Mouse (Mus musculus): ENCODE data around the gene Zcchc17. TPM values are rescaled to one million over a fixed set of nuclear protein-coding genes. Genes with fewer than 3 reads are reported as not detected.

Zcchc17 gene
- polyA plus RNA-seq, 1 experiment from 2014 or later: 66.4 TPM

DNA sequence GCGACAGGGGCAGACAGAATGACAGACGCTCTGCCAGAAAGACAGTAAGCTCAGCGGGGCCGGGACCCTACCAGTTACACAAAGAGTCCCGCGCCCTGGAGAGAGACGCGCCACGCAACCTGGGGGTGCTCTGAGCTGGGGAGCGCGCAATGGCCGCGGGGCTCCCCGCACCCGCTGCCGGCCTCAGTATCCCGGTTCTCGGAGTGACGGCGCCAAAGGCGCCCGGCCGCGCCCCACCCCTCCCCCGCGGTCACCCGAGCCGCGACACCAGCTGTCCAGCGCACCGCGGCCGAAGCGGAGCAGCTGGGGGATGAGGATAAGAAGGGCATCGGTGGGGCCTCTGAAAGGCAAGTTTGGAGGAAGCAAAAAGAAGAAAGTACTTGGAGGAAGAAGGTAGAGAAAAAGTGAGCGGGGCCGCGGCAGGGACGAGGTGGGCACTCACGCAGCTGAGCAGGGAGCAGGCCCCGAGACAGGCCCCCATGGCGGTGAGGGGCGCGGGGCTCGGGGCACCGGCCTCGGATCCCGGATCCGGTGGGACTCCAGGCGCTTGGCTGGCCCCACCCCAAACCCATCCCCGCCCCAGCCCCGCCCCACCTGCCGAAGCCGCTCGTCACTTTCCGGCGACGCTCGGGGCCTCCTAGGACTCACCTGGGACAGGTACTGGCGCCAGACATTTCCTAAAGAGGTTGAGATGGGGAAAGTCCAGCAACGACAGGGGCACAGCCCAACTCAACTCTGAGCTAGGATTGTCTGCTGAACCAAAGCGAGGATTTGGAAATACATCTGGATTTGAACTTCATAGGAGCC lies 84.5 kb downstream of the Zcchc17 start:
- Histone ChIP-seq H3K36me3 (no peaks in the 10 kb centered on the region), H3K4me1 (replicated peaks) (peaks cover 22% of the 10 kb centered on the region; the same call in 1 of the 2 replicates), H3K27me3 (replicated peaks) (peaks cover 24% of the 10 kb centered on the region), H3K27ac (0 out of 2 replicates have a peak overlapping the region, but pooled peaks have one; percentile 6), H3K4me2 (replicated peaks) (peak overlapping the region; percentile 98), H3K9ac (peak overlapping the region; percentile 65), H3K9me3 (no peaks in the 10 kb centered on the region), H3K4me3 (replicated peaks) (peak overlapping the region; percentile 61)
- 1% methylated on average over 62 of the region's 62 CpGs for WGBS
- peak; percentile 90 for ATAC-seq

DNA sequence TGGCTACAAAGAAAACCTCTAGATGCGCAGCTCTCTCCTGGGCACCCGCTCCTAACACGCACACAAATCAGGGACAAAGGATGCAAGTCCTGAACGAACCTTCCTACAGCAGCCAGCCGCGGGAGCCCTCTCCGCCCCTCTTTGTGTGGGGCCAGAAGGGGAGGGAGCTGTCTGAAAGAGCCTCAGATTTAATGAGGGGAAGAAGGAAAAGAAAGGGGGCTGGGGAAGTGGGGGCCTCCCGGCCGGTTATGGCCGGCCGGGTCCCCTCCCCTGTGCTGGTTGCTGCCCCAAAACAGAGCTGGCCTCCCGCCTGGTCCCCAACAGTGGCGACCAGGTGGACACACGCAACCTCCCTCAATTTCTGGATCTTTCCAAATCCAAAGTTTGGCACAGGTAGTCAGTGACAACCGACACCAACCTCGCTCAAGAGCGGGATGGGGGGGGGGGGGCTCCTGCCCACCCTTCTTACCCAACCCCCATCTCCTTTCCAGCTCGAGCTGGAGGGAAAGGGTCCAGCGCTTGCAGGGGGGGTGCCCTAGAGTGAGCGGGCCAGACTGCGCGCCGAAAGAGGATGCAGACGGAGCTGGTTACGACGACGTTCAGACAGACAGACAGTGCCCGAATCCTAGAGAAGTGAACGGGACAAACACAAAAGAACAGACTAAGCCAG lies 85.3 kb downstream of the Zcchc17 start:
- H3K4me1 ChIP-seq (replicated peaks): peaks cover 22% of the 10 kb centered on the region; the same call in 1 of the 2 replicates
- H3K9me3 ChIP-seq: no peaks in the 10 kb centered on the region
- peak; percentile 55 for ATAC-seq
- H3K27me3 ChIP-seq (replicated peaks): peaks cover 24% of the 10 kb centered on the region
- H3K36me3 ChIP-seq: no peaks in the 10 kb centered on the region
- H3K27ac ChIP-seq: 0 out of 2 replicates have a peak overlapping the region, but pooled peaks have one; percentile 6
- H3K9ac ChIP-seq: peak overlapping the region; percentile 65
- H3K4me3 ChIP-seq (replicated peaks): peak overlapping the region; percentile 61
- 2% methylated on average over 29 of the region's 29 CpGs for WGBS
- peak overlapping the region; percentile 98 for H3K4me2 ChIP-seq (replicated peaks)

DNA sequence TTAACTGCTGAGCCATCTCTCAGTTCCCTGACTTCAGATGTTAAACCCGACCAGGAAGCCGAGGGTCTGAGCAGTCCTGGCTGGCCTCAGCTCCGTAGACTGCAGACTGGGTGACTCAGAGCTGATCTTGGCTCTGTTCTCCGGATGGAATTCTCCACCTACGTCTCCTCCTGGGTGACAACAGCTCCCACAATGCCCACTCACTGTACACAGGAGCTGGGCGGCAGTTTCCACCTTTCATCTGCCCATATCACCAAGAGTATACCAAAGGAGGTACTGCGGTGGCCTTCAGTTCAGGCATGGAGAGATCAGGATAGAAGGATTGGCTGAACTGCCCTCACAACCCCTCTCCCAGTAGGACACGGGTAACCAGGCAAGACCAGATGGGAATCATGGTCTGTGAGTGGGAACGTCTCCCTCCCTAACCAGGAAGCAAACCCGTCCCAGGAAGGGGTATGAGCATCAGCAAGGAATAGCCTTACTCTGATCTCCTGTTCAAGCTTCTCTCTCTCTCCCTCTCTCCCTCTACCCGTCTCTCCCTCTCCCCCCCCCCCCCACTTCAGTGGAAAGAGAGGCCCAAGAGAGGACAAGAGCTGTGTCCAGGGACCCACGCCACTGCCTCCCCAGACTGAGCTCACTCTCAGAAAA lies 85.9 kb downstream of the Zcchc17 start:
- peaks cover 24% of the 10 kb centered on the region for H3K27me3 ChIP-seq (replicated peaks)
- WGBS: 33% methylated on average over 11 of the region's 12 CpGs
- no peak overlapping the region for H3K27ac ChIP-seq
- ATAC-seq: no peak
- no peaks in the 10 kb centered on the region for H3K9me3 ChIP-seq
- no peaks in the 10 kb centered on the region for H3K36me3 ChIP-seq
- peak overlapping the region; percentile 98 for H3K4me2 ChIP-seq (replicated peaks)
- H3K4me3 ChIP-seq (replicated peaks): peak overlapping the region; percentile 61
- H3K9ac ChIP-seq: peak overlapping the region; percentile 65
- H3K4me1 ChIP-seq (replicated peaks): peaks cover 22% of the 10 kb centered on the region; the same call in 1 of the 2 replicates

DNA sequence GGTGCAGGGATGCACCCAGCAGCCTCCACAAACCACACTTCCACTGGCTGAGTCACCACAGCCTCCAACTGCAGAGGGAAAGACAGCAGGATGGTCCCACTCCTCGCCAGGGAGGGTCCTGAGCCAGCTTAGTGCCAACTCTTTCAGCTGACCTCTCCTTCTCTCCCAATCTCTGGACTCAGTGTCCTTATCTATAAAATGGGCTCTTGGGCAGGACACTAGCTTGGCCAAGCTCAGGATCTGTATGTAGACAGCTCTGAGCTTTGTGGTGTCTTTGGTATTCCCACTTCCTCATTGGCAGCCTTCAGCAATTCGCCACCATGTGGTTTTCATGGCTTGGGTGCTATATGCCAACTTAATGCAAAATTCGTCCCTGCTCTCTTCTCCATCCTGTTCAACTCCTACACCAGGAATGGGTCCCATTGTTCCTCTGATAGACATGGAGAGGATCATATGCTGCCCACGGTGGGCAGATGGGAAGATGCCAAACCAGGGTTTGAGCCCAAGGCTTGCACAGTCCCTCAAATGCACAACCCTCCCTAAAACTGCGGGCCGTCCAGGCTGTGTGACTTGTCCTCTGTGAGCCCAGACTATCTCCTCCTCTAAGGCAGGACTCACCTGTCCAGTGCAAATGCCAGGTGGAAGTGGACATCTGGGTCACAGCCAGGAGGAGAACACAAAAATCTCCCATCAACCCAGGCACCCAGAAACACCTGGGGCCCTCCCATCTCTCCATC lies 89.0 kb downstream of the Zcchc17 start:
- Histone ChIP-seq H3K27ac (no peak overlapping the region), H3K9me3 (no peaks in the 10 kb centered on the region), H3K36me3 (no peaks in the 10 kb centered on the region), H3K4me3 (replicated peaks) (no peak overlapping the region), H3K4me1 (replicated peaks) (peaks cover 31% of the 10 kb centered on the region), H3K9ac (no peak overlapping the region), H3K27me3 (replicated peaks) (peaks cover 18% of the 10 kb centered on the region), H3K4me2 (replicated peaks) (no peak overlapping the region)
- WGBS: 89% methylated on average over 6 of the region's 6 CpGs
- ATAC-seq: no peak

DNA sequence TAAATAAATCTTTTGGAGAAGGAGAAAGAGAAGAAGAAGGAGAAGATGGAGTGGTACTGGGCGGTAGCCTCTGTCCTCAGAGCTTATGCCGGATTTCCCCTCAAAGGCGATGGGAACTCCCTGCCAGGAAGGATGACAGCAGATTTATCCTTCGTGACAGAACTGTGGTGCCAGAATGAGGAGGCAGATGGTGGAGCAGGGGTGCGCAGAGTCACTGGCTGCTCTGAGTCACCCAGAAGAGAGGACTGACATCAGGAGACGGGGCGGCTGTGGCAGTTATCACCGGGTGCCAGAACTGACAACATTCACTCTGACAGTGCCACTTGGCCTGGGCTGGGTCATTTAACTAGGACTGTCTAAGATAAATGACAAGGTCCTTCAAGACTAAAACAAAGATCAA lies 89.7 kb downstream of the Zcchc17 start:
- H3K4me1 ChIP-seq (replicated peaks): peaks cover 24% of the 10 kb centered on the region
- H3K9ac ChIP-seq: no peak overlapping the region
- no peak overlapping the region for H3K4me3 ChIP-seq (replicated peaks)
- H3K27me3 ChIP-seq (replicated peaks): peaks cover 11% of the 10 kb centered on the region
- no peaks in the 10 kb centered on the region for H3K36me3 ChIP-seq
- no peak for ATAC-seq
- H3K4me2 ChIP-seq (replicated peaks): no peak overlapping the region
- H3K27ac ChIP-seq: no peak overlapping the region
- no peaks in the 10 kb centered on the region for H3K9me3 ChIP-seq
- WGBS: 82% methylated on average over 8 of the region's 8 CpGs

DNA sequence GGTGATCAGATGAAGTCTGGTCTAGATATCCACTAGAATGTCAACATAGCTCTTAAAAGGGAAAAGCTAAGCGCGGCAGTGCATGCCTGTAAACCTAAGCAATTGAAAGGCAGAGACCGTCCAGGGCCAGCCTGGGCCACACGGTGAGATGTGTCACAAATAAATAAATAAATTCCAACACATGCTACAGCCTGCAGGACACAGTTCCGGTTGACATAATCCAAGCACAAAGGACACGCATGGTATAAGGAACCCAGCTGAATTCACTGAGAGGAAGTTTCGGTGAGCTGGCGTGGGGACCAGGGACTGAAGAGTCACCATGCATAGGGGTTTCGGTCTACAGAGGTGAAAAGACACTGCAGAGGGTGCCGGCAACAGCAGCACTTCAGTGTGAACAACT lies 91.0 kb downstream of the Zcchc17 start:
- Histone ChIP-seq H3K36me3 (no peaks in the 10 kb centered on the region), H3K9ac (no peak overlapping the region), H3K4me3 (replicated peaks) (no peak overlapping the region), H3K27ac (no peak overlapping the region), H3K4me1 (replicated peaks) (peaks cover 11% of the 10 kb centered on the region; the same call in 1 of the 2 replicates), H3K27me3 (replicated peaks) (peaks cover 6% of the 10 kb centered on the region; the same call in 1 of the 2 replicates), H3K9me3 (no peaks in the 10 kb centered on the region), H3K4me2 (replicated peaks) (no peak overlapping the region)
- 81% methylated on average over 10 of the region's 10 CpGs for WGBS
- no peak for ATAC-seq

DNA sequence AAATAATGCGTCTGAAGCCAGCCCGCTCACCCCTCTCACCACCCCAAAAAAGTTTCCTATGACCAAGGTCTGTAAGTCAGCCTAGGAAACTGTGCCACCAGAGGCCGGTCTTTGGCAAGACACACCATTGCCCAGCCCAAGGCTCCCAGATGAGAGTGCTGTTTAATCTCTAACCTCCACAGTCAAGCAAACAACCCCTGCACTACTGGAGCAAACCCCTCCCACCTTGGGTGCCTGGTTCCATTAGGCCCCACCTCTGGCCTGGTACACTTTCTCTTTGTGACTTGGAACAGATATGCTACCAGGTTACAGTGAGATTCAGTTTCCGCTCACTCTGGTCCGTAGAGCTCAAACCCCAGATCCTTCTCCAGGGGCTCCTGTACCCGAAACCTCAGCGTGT lies 92.7 kb downstream of the Zcchc17 start:
- no peaks in the 10 kb centered on the region for H3K9me3 ChIP-seq
- H3K27me3 ChIP-seq (replicated peaks): peaks cover 6% of the 10 kb centered on the region; the same call in 1 of the 2 replicates
- H3K4me3 ChIP-seq (replicated peaks): 0 out of 2 replicates have a peak overlapping the region, but pooled peaks have one; percentile 22
- 60% methylated on average over 7 of the region's 7 CpGs for WGBS
- no peak overlapping the region for H3K9ac ChIP-seq
- H3K27ac ChIP-seq: no peak overlapping the region
- ATAC-seq: peak; percentile 84
- H3K4me1 ChIP-seq (replicated peaks): peaks cover 10% of the 10 kb centered on the region; the same call in 1 of the 2 replicates
- no peaks in the 10 kb centered on the region for H3K36me3 ChIP-seq
- H3K4me2 ChIP-seq (replicated peaks): peak overlapping the region; percentile 49

DNA sequence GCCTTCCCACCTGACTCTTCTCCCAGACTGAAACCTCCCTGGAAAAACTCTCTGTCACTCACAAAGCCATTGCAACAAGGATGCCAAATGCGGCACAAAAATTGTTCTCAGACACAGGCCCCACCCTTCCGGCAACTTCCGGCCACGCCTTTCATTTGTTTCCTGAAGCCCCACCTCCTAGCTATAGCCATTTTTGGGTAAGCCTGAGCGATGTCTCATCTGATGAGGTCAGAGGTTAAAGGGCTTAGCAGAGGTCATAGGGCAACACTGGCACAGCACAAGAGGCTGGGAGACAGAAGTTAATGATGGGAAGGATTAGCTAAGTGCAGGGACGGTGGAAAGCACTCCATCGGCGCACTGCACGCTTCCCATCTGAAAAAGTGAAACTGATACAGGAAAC lies 93.1 kb downstream of the Zcchc17 start:
- Histone ChIP-seq H3K27ac (no peak overlapping the region), H3K27me3 (replicated peaks) (peaks cover 6% of the 10 kb centered on the region; the same call in 1 of the 2 replicates), H3K36me3 (no peaks in the 10 kb centered on the region), H3K4me2 (replicated peaks) (peak overlapping the region; percentile 49), H3K9me3 (no peaks in the 10 kb centered on the region), H3K4me1 (replicated peaks) (peaks cover 10% of the 10 kb centered on the region; the same call in 1 of the 2 replicates), H3K9ac (no peak overlapping the region), H3K4me3 (replicated peaks) (0 out of 2 replicates have a peak overlapping the region, but pooled peaks have one; percentile 22)
- WGBS: 44% methylated on average over 9 of the region's 9 CpGs
- no peak; the same call in 1 of the 2 replicates for ATAC-seq

Other genes starting within 250 kb of the Zcchc17 start
- gene Hcrtr1, start 220.6 kb downstream of the Zcchc17 start, polyA plus RNA-seq (2015; fragmentation: Nextera tagmentation; extraction: Ambion mirVana): 0.24 and 0.37 TPM in 2 replicates
- gene Tinagl1, start 184.8 kb downstream of the Zcchc17 start, polyA plus RNA-seq (2015; fragmentation: Nextera tagmentation; extraction: Ambion mirVana): 65.6 and 72.9 TPM in 2 replicates
- gene Gm853, start 137.5 kb downstream of the Zcchc17 start, polyA plus RNA-seq (2015; fragmentation: Nextera tagmentation; extraction: Ambion mirVana): not detected in 2 replicates
- gene Serinc2, start 80.7 kb downstream of the Zcchc17 start, polyA plus RNA-seq (2015; fragmentation: Nextera tagmentation; extraction: Ambion mirVana): 20.0 and 21.0 TPM in 2 replicates
- gene Fabp3, start 51.3 kb downstream of the Zcchc17 start, polyA plus RNA-seq (2015; fragmentation: Nextera tagmentation; extraction: Ambion mirVana): 5.4 and 6.1 TPM in 2 replicates
- gene Gm10570, start 51.3 kb downstream of the Zcchc17 start, polyA plus RNA-seq (2015; fragmentation: Nextera tagmentation; extraction: Ambion mirVana): not detected in 2 replicates
- gene Snrnp40, start 189 bp upstream of the Zcchc17 start, polyA plus RNA-seq (2015; fragmentation: Nextera tagmentation; extraction: Ambion mirVana): 132 and 139 TPM in 2 replicates
- 1.1 and 1.2 TPM in 2 replicates for gene Nkain1, start 214.2 kb upstream of the Zcchc17 start, polyA plus RNA-seq (2015; fragmentation: Nextera tagmentation; extraction: Ambion mirVana)

All from intestine, embryonic 15.5 days (tissue).